In the genomic region with DNA sequence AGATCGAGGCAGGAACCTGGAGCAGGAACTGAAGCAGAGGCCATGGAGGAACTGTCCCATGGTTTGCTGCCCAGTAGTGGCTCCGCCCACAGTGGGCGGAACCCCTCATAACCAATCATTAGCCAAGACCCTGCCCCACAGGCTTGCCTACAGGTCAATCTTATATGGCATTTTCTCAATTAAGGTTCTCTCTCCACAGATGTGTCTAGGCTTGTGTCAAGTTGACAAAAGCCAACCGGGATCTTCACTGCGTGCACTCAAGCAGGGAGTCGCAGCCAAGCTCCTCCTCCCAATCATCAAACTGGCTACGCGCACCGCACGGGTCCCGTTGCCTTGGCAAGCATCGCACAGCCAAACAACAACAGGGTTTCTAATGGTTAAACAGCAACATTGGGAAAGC, we compare ENCODE assay signal across 18 mouse cellular contexts.
"Had no signal": no experiment of that assay in that cellular context is flagged by ENCODE, and none has a peak within 500 bp of the region (broad histone marks: within the 10 kb centered on the region; RNA-seq: fewer than 3 reads in every experiment).

No protein-coding gene starts in this region.

- H3K36me3 ChIP-seq: kidney, embryonic 15.5 days; limb, embryonic 10.5 days; limb, embryonic 13.5 days; liver, embryonic 12.5 days; liver, embryonic 15.5 days; lung, embryonic 15.5 days; midbrain, embryonic 10.5 days; midbrain, embryonic 13.5 days had no signal

- ATAC-seq: liver, embryonic 12.5 days; midbrain, embryonic 13.5 days had no signal

- H3K4me3 ChIP-seq: kidney, embryonic 15.5 days; limb, embryonic 10.5 days; limb, embryonic 13.5 days; liver, embryonic 12.5 days; liver, embryonic 15.5 days; lung, embryonic 15.5 days; megakaryocyte, embryonic 14.5 days; midbrain, embryonic 10.5 days; midbrain, embryonic 13.5 days had no signal

- H3K4me2 ChIP-seq: kidney, embryonic 15.5 days; limb, embryonic 13.5 days; liver, embryonic 12.5 days; liver, embryonic 15.5 days; lung, embryonic 15.5 days; midbrain, embryonic 13.5 days had no signal

- H3K4me1 ChIP-seq: limb, embryonic 10.5 days; limb, embryonic 13.5 days; liver, embryonic 12.5 days; liver, embryonic 15.5 days; megakaryocyte, embryonic 14.5 days; midbrain, embryonic 10.5 days had no signal

- H3K27ac ChIP-seq: kidney, embryonic 15.5 days; limb, embryonic 10.5 days; limb, embryonic 13.5 days; liver, embryonic 12.5 days; liver, embryonic 15.5 days; lung, embryonic 15.5 days; midbrain, embryonic 10.5 days; midbrain, embryonic 13.5 days had no signal

- DNase-seq: kidney, adult 8-10 months; kidney, postnatal 10 days; kidney, postnatal 36 days; liver; lung, adult 18-20 months; lung, postnatal 10 days; lung, postnatal 36 days; thymus, adult 18-20 months; thymus, postnatal 36 days had no signal

- H3K9me3 ChIP-seq: kidney, embryonic 15.5 days; limb, embryonic 10.5 days; liver, embryonic 15.5 days; midbrain, embryonic 13.5 days had no signal

- H3K9ac ChIP-seq: kidney, embryonic 15.5 days; limb, embryonic 13.5 days; liver, embryonic 12.5 days; liver, embryonic 15.5 days; lung, embryonic 15.5 days; midbrain, embryonic 13.5 days had no signal

- H3K27me3 ChIP-seq: lung, embryonic 15.5 days; midbrain, embryonic 13.5 days had no signal
